Mouse (Mus musculus): ENCODE data around the gene Sim2.

- TF ChIP-seq POLR2AphosphoS2 (IDR thresholded peaks at IDR 0.05; ENCODE audit: insufficient read length, low read depth): no peak
- TF ChIP-seq REST (IDR thresholded peaks at IDR 0.05; ENCODE audit: insufficient read depth, insufficient read length): no peak
- TF ChIP-seq MAX (IDR thresholded peaks at IDR 0.05; ENCODE audit: low read depth): no peak
- no peak for TF ChIP-seq POLR2A (IDR thresholded peaks at IDR 0.05; ENCODE audit: insufficient read length, low read depth)
- TF ChIP-seq TCF12 (IDR thresholded peaks at IDR 0.05; ENCODE audit: insufficient read depth, poor library complexity, severe bottlenecking): no peak
- no peak for TF ChIP-seq E2F4 (IDR thresholded peaks at IDR 0.05; ENCODE audit: insufficient read depth)
- TF ChIP-seq USF1 (IDR thresholded peaks at IDR 0.05; ENCODE audit: low read depth): no peak
These were observed 33.7 kb downstream of the Sim2 start for GRCm38 (mm10) chr16:94118394-94118793.

All from myocyte (in vitro differentiated cells).